Mouse (Mus musculus): ENCODE results near the gene Bicd1. TPM values are rescaled to one million over a fixed set of nuclear protein-coding genes. Genes with fewer than 3 reads are reported as not detected.

The Bicd1 gene
- total RNA-seq, 2 experiments from 2014 or later, result 48.2 to 58.6 TPM

- intact Hi-C loops (cut with DNase I), result no loop called here
- DNase-seq (ENCODE audit: low spot score in 2 of 2), result peak in 1 of 2 experiments; percentile 21
Measured at GRCm38 (mm10) chr6:149495925-149496324, 87.2 kb downstream of the Bicd1 start.

GRCm38 (mm10) chr6:149565720-149566498 lies 157.2 kb downstream of the Bicd1 start:
- intact Hi-C loops (cut with DNase I), result no loop called here
- DNase-seq (ENCODE audit: low spot score in 2 of 2), result peak; percentile 64 to 66

GRCm38 (mm10) chr6:149567219-149567618 lies 158.5 kb downstream of the Bicd1 start:
- intact Hi-C loops (cut with DNase I), result no loop called here
- DNase-seq (ENCODE audit: low spot score in 2 of 2), result no peak

DNA sequence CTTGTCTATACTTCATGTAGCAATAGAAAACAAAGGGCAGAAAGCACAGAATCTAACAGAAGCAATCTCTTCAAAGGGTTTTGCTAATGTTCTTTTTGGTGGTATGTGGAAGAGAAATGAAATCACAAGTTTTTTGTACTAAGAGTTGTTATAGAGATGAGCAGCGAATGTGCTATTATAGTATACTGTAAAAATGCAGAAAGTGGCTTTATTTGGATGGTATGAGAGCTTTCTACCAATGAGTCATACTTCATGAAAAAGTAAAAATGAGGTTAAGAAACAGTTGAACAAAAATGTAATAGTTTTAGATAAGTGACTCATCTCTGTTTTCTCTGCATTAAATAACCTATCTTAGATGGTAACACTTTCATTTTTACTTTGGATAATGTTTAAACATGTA lies 165.6 kb downstream of the Bicd1 start:
- DNase-seq (ENCODE audit: low spot score in 2 of 2), result no peak
- intact Hi-C loops (cut with DNase I), result no loop called here

- DNase-seq (ENCODE audit: low spot score in 2 of 2), result no peak
- intact Hi-C loops (cut with DNase I), result no loop called here
Measured at GRCm38 (mm10) chr6:149580053-149580452, 171.4 kb downstream of the Bicd1 start.

DNA sequence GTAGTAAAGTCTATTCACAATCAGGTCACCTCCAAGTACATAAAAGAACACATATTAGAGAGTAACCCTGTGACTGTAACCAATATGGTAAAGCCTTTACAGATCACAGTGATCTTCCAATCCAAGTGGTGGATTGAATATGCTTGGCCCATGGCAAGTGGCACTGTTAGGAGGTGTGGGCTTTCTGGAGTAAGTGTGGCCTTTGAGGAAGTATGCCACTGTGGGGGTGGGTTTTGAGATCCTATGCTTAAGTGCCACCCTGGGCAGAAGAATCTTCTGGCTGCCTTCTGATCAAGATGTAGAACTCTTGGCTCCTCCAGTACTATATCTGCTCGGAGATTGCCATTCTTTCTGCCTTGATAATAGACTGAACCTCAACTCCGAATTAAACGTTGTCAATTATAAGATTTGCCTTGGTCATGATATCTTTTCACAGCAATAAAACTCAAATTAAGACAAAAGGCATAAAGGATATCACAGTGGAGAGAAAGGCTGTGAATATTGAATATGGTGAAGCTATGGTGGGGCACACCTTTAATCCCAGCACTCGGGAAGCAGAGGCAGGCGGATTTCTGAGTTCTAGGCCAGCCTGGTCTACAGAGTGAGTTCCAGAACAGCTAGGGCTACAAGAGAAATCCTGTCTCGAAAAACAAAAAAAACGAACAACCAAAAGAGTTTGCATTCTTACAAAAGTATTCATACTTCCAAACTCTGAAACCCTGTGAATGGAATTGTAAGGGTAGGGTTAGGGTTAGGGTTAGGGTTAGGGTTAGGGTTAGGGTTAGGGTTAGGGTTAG lies 177.2 kb downstream of the Bicd1 start:
- DNase-seq (ENCODE audit: low spot score in 2 of 2), result no peak
- intact Hi-C loops (cut with DNase I), result no loop called here

Small RNA genes lying within 50 kb of the gene (microRNA-seq; reads per million reads assigned to microRNA genes)
- gene Gm24307, result not detected

Other genes starting within 250 kb of the Bicd1 start
- 10 to 100 TPM; 30.6 to 34.4 TPM for gene Amn1, start 220.2 kb upstream of the Bicd1 start, total RNA-seq (2021)
- 10 to 100 TPM; 12.3 to 18.4 TPM for gene Resf1, start 99.5 kb upstream of the Bicd1 start, total RNA-seq (2021)